Mouse (Mus musculus): ENCODE measurements at regions not wholly inside any gene's neighbourhood (a gene's known extent, or its start where the extent isn't known, plus 50 kb on each side); places are given as distances from the start of the nearest gene placed in this dataset.

DNA sequence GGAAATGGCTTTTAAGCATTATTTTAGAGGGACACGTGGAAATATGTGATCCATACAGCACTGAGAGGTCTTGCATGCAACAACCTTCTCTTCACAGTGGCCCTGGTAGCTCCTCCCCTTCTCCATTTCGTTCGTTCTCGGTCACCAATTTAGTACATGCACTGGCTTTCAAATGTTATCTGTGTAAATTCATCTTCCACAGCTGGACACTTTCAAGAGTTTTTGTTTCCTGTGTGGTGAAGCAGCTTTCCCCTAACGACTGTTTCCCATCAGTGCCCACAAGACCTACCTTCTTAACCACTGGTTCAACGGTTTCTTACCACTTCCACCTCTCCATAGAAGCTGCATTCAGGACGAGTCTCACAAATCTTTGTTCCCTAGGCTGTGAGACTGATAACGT lies 368.8 kb downstream of the Ptprc start:
- no peaks in the 10 kb centered on the region for H3K36me3 ChIP-seq
- no peak overlapping the region for H3K27ac ChIP-seq (replicated peaks)
- no peaks in the 10 kb centered on the region for H3K9me3 ChIP-seq
- no peak overlapping the region for H3K9ac ChIP-seq (replicated peaks)
- no peak for ATAC-seq (replicated peaks)
- H3K27me3 ChIP-seq = no peaks in the 10 kb centered on the region
- no peak overlapping the region for H3K4me3 ChIP-seq
- H3K4me1 ChIP-seq = no peaks in the 10 kb centered on the region
- no peak overlapping the region for H3K4me2 ChIP-seq (replicated peaks)
- WGBS = 76% methylated on average over 8 of the region's 8 CpGs

DNA sequence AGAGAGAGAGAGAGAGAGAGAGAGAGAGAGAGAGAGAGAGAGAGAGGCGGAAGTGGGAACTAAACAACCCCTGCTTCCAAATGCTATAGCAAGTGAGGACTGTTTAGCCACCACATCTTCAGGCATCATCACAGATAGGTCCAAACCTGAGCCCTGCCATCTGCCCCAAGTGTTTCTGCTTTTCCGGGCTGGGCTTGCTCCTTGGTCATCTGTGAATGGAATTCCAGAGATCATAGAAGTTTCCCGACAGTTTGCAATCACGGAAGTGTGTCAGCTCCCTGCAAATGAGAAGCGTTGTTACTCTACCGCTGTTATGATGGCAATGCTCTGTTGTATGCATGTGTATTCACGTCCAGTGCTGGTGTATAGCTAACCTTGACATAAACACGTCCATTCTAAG lies 369.3 kb downstream of the Ptprc start:
- ATAC-seq (replicated peaks) = no peak
- 83% methylated on average over 8 of the region's 8 CpGs for WGBS

DNA sequence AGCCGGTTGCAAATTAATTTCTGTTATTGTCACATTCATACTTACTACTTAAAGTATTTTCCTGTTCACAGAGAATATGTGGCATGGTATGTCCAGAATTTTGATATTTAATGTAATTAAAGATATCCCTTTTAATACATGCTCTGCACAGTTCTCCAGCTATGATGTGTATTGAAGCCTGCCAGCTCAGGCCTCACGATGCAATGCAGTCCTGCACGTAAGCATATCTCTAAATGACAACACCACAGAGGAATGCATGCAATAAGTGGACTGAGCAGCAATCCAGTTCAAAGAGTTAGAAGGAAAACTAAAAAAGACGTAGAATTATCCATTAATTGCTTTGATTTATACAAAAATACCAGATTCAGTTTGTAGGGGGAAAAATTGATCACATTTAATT lies 373.4 kb downstream of the Ptprc start:
- Histone ChIP-seq H3K27ac (replicated peaks) (no peak overlapping the region), H3K4me1 (no peaks in the 10 kb centered on the region), H3K9me3 (no peaks in the 10 kb centered on the region), H3K36me3 (no peaks in the 10 kb centered on the region), H3K4me2 (replicated peaks) (no peak overlapping the region), H3K9ac (replicated peaks) (no peak overlapping the region), H3K4me3 (no peak overlapping the region), H3K27me3 (no peaks in the 10 kb centered on the region)
- no peak for ATAC-seq (replicated peaks)
- 80% methylated on average over 4 of the region's 4 CpGs for whole genome bisulfite sequencing

More for the DNA sequence above, 369.3 kb downstream of the Ptprc start:
- H3K36me3 ChIP-seq = no peaks in the 10 kb centered on the region
- no peaks in the 10 kb centered on the region for H3K9me3 ChIP-seq
- no peaks in the 10 kb centered on the region for H3K27me3 ChIP-seq
- no peak overlapping the region for H3K9ac ChIP-seq (replicated peaks)
- H3K4me1 ChIP-seq = no peaks in the 10 kb centered on the region
- H3K4me2 ChIP-seq (replicated peaks) = no peak overlapping the region
- H3K27ac ChIP-seq (replicated peaks) = no peak overlapping the region
- H3K4me3 ChIP-seq = no peak overlapping the region

DNA sequence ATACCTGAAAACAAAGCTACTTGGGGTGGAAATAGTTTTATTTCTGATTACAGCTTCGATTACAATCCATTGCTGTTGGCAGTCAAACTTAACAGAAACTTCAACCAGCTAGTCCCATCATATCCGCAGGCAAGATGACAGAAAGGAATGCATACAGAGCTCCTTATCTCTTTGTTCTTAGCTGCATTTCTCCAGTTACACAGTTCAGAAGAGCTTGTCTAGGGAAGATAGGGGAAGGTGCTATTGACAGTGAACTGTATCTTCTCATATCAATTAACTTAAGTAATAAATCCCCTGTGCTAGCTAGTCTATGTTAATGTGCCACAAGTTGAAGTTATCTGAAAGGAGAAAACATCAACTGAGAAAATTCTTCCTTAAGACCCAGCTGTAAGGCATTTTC lies 374.8 kb downstream of the Ptprc start:
- H3K4me1 ChIP-seq = no peaks in the 10 kb centered on the region
- H3K36me3 ChIP-seq = no peaks in the 10 kb centered on the region
- 86% methylated on average over 2 of the region's 2 CpGs for WGBS

DNA sequence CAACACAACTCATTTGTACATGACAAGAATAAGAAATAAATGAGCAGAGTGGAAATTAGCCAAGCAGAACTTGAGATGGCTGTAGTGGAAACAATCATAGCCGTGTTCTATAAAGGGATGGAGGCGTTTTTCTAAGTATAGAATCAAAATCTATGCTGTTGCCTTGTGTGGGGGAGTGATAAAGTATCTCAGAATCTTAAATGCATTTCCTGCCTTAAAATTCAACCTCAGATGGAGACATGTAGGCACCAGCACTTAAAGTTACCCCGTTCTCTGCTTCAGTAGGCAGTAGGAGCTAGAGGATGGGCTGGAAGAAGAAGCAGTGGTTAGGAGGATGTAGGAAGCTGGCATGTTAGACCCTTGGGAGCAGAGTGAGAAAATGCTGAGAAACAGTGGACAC lies 386.7 kb downstream of the Ptprc start:
- Histone ChIP-seq H3K4me1 (no peaks in the 10 kb centered on the region), H3K9me3 (no peaks in the 10 kb centered on the region), H3K27me3 (no peaks in the 10 kb centered on the region), H3K36me3 (no peaks in the 10 kb centered on the region), H3K27ac (replicated peaks) (no peak overlapping the region), H3K4me2 (replicated peaks) (no peak overlapping the region), H3K4me3 (no peak overlapping the region), H3K9ac (replicated peaks) (no peak overlapping the region)
- 79% methylated on average over 3 of the region's 3 CpGs for WGBS
- ATAC-seq (replicated peaks) = no peak

More for the DNA sequence above, 374.8 kb downstream of the Ptprc start:
- no peak overlapping the region for H3K4me3 ChIP-seq
- H3K4me2 ChIP-seq (replicated peaks) = no peak overlapping the region
- no peak overlapping the region for H3K9ac ChIP-seq (replicated peaks)
- H3K27ac ChIP-seq (replicated peaks) = no peak overlapping the region
- no peak for ATAC-seq (replicated peaks)
- H3K9me3 ChIP-seq = no peaks in the 10 kb centered on the region
- H3K27me3 ChIP-seq = no peaks in the 10 kb centered on the region

DNA sequence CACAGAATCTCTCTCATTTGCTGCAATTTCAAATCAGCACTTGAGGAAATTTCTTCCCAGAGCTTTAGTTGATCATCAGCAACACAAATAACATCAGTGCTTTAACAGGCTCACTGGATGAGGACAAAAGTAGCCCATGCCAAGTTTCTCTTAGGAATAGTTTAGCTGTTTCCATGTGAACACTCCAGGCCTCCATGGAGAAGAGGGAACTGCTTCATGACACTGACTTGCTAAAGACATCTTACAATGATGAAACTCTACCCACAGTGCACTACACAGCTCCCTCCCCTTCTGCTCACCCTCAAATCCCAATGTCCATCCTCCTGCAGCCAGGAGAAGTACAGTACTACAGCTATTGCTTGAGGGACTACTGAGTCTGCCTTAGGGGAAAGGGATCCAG lies 388.9 kb downstream of the Ptprc start:
- no peak overlapping the region for H3K4me2 ChIP-seq (replicated peaks)
- no peaks in the 10 kb centered on the region for H3K27me3 ChIP-seq
- no peaks in the 10 kb centered on the region for H3K4me1 ChIP-seq
- ATAC-seq (replicated peaks) = no peak
- no peak overlapping the region for H3K4me3 ChIP-seq
- H3K27ac ChIP-seq (replicated peaks) = no peak overlapping the region
- H3K36me3 ChIP-seq = no peaks in the 10 kb centered on the region
- no peak overlapping the region for H3K9ac ChIP-seq (replicated peaks)
- H3K9me3 ChIP-seq = no peaks in the 10 kb centered on the region

DNA sequence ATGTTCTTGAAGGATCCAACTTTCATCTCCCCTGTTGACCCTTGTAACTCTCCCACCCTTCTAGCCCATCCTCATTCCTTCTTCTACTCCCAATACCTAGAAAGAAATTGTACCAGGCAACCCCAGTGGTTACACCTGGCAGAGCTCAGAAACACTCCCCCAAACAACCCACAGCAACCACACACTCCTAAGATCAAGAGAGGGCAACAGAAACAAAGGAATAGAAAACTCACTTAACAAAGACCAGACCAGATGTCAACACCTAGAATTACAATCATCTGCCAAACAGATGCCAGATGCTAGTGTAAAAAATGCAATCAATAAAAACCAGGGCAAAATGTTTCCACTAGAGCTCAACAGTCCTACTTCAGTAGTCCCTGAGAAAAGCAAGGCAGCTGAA lies 400.9 kb downstream of the Ptprc start:
- no peak for ATAC-seq (replicated peaks)
- Histone ChIP-seq H3K27ac (replicated peaks) (no peak overlapping the region), H3K4me1 (no peaks in the 10 kb centered on the region), H3K4me2 (replicated peaks) (no peak overlapping the region), H3K36me3 (no peaks in the 10 kb centered on the region), H3K4me3 (no peak overlapping the region), H3K27me3 (no peaks in the 10 kb centered on the region), H3K9me3 (no peaks in the 10 kb centered on the region), H3K9ac (replicated peaks) (no peak overlapping the region)

DNA sequence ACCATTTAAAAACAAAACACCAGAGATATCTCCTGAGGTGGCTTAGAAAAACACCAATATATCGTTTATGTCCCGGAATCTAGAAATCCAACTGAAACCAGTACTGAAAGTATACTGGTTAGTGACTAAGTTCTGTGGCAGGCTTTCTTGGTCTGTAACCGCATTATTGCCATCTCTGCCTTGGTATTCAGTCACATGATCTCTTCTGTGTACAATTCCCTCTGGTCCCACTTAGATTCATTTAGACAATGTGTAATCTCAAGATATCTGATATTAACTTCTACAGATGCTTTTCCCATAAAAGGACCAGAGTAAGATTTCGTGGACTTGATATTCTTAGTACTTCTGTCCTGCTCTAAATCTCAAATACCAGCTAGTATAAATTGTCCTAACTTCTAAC lies 414.7 kb downstream of the Ptprc start:
- H3K27ac ChIP-seq (replicated peaks) = no peak overlapping the region
- H3K27me3 ChIP-seq = no peaks in the 10 kb centered on the region
- H3K9ac ChIP-seq (replicated peaks) = no peak overlapping the region
- H3K9me3 ChIP-seq = no peaks in the 10 kb centered on the region
- H3K4me2 ChIP-seq (replicated peaks) = no peak overlapping the region
- no peak overlapping the region for H3K4me3 ChIP-seq
- H3K4me1 ChIP-seq = no peaks in the 10 kb centered on the region
- H3K36me3 ChIP-seq = no peaks in the 10 kb centered on the region
- WGBS = 92% methylated on average over 4 of the region's 4 CpGs
- no peak for ATAC-seq (replicated peaks)

DNA sequence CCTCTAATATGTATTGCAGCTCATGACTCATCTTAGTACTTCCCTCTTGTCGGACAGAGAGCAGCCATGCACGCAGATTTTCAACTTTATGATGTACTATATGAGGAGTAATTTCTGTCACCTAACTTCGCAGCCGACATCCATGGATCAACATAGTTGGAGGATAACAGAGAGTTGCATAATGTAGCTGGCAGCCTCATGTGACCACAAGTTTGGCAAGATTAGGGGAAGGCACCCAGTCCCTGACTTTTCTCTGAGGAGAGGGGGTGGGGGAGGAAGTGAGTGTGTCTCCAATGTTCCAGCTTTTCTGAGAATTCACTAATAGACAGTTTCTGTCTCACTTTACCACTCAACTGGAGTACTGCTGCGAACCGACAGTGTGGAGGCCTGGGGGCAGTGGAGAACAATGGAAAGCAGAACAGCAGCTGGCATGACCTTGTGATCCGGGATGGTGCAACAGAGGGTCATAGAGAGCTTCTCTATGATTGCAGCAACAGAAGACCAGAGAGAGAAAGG lies 424.0 kb downstream of the Ptprc start:
- Histone ChIP-seq H3K36me3 (no peaks in the 10 kb centered on the region), H3K9me3 (no peaks in the 10 kb centered on the region), H3K4me3 (no peak overlapping the region), H3K4me1 (no peaks in the 10 kb centered on the region), H3K9ac (replicated peaks) (no peak overlapping the region), H3K27me3 (no peaks in the 10 kb centered on the region), H3K4me2 (replicated peaks) (no peak overlapping the region), H3K27ac (replicated peaks) (no peak overlapping the region)
- ATAC-seq (replicated peaks) = no peak
- WGBS = 73% methylated on average over 7 of the region's 7 CpGs

DNA sequence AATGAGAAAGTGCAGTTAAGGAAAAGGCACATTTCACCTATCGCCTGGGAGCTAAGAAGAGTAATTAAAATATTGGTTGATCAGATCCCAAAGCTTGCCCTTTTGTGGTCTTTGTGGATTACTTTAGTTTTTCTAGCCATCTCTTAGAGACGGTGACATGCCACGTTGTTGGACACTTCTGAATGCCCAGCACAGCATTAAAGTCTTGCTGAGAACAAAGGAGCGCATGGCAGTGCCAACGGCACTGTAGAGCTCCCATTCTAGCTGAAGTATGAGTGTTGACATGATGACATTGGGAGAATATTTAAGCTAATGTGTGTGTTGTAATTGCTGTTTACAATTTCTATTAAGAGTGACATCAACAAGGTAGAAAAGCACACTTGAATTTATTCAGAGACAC lies 424.6 kb downstream of the Ptprc start:
- H3K27ac ChIP-seq (replicated peaks) = no peak overlapping the region
- H3K27me3 ChIP-seq = no peaks in the 10 kb centered on the region
- H3K4me3 ChIP-seq = no peak overlapping the region
- no peak overlapping the region for H3K4me2 ChIP-seq (replicated peaks)
- WGBS = 38% methylated on average over 5 of the region's 5 CpGs
- no peaks in the 10 kb centered on the region for H3K36me3 ChIP-seq
- no peak for ATAC-seq (replicated peaks)
- no peaks in the 10 kb centered on the region for H3K4me1 ChIP-seq
- no peaks in the 10 kb centered on the region for H3K9me3 ChIP-seq
- no peak overlapping the region for H3K9ac ChIP-seq (replicated peaks)

DNA sequence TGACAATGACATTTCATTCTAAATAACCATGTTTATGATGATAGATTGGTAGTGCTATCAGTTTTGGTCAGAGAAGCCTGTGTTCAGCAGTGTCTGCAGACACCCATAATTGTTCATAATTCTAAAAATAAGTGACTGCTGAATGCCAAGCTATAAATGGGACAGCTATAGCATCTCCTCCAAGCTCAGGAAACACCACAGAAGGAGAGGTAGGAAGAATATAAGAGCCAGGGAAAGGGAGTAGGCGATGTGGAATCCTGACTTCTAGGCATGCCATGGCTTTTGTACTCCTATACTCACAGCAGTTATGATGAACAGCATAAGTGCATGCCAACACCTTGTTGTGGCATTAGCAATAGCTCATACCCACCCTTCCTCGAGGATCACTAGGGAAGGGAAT lies 429.4 kb downstream of the Ptprc start:
- Histone ChIP-seq H3K27ac (replicated peaks) (no peak overlapping the region), H3K9me3 (no peaks in the 10 kb centered on the region), H3K4me2 (replicated peaks) (no peak overlapping the region), H3K36me3 (no peaks in the 10 kb centered on the region), H3K9ac (replicated peaks) (no peak overlapping the region), H3K4me1 (no peaks in the 10 kb centered on the region), H3K27me3 (no peaks in the 10 kb centered on the region), H3K4me3 (no peak overlapping the region)
- 77% methylated on average over 2 of the region's 2 CpGs for WGBS
- no peak for ATAC-seq (replicated peaks)

DNA sequence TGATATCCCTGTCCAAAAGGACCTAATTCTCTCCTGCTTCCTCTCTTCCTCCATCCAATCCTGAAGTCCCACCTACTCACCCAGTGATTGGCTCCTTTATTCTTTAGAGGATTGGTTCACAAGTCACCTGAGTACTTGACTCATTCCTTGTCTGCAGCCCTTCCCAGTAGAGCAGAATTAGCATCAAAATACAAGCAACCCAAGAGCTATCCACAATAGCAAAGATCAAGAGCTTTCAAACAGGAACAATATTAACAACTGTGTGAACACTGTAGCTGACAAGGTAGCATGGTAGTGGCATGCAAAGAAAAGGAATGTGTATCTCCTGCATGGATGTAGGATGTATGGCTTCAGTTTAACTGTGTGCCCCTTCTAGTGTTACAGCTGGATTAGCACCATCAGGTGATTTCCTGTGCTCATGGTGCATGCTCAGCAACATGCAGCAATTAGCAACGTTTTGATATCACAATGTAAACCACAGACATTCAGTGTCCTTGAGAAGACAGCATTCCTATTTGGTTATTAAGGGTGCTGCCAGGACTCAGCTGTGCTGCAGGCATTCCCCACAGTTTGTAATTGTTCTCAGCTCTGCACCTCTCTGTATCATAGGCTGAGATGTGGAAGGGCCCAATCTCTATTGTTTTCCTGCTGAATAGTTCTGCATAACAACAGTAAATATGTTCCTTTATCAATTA lies 437.2 kb downstream of the Ptprc start:
- H3K4me3 ChIP-seq = no peak overlapping the region
- no peaks in the 10 kb centered on the region for H3K36me3 ChIP-seq
- H3K9me3 ChIP-seq = no peaks in the 10 kb centered on the region
- no peak overlapping the region for H3K4me2 ChIP-seq (replicated peaks)
- no peak for ATAC-seq (replicated peaks)
- 8% methylated on average over 1 of the region's 1 CpGs for WGBS
- H3K27ac ChIP-seq (replicated peaks) = no peak overlapping the region
- no peaks in the 10 kb centered on the region for H3K27me3 ChIP-seq
- H3K9ac ChIP-seq (replicated peaks) = no peak overlapping the region
- H3K4me1 ChIP-seq = no peaks in the 10 kb centered on the region

DNA sequence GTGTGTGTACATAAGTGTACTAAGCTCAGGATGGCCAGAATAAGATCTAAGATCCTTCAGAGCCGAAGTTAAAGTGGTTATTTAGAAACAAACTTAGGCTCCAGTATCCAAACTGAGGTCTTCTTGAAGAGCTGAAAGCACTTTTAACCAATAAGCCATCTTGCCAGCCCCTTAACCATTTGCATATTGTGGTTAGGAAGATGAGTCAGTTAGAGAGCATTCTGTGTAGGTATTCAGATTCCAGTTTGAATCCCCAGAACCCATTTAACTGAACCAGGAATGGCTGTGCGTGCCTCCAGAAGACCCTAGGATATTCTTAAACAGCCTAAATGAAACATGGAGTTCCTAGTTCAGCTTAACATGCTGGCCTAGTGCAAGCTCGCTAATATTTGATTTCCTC lies 471.6 kb downstream of the Ptprc start:
- Histone ChIP-seq H3K27me3 (no peaks in the 10 kb centered on the region), H3K36me3 (no peaks in the 10 kb centered on the region), H3K27ac (replicated peaks) (no peak overlapping the region), H3K9me3 (no peaks in the 10 kb centered on the region), H3K4me3 (no peak overlapping the region), H3K9ac (replicated peaks) (no peak overlapping the region), H3K4me1 (no peaks in the 10 kb centered on the region), H3K4me2 (replicated peaks) (no peak overlapping the region)
- WGBS = 88% methylated on average over 3 of the region's 3 CpGs
- no peak for ATAC-seq (replicated peaks)
